Mouse (Mus musculus): Measurements from ENCODE around the gene Wasl. TPM values are rescaled to one million over a fixed set of nuclear protein-coding genes. Genes with fewer than 3 reads are reported as not detected.

Gene Wasl
- polyA plus RNA-seq, 1 experiment from 2014 or later, result 63.0 TPM

DNA sequence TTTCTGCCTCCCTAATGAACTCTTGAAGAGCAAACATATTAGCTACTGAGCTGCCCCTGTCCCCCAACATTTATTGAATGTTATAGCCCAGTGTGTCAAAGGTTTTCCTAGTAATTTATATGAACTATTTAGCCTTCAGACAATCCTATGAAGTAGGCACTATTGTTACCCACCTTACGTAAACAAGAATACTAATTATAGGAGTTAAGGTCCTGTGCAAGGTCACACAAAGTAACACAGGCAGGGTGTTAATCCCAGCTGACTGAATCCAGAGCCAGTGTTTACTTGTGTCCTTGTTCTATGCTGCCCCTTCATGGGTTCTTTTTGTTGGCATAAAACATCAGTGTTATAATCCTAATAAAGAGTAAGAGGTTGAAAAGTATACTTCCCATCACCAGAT, 95.1 kb downstream of the Wasl start:
- no peaks in the 10 kb centered on the region for H3K36me3 ChIP-seq
- no peak overlapping the region for H3K4me3 ChIP-seq
- no peak for ATAC-seq (ENCODE audit: low read depth)
- no peak overlapping the region for H3K27ac ChIP-seq (replicated peaks)
- H3K4me1 ChIP-seq (replicated peaks), result no peaks in the 10 kb centered on the region
- H3K27me3 ChIP-seq, result no peaks in the 10 kb centered on the region
- no peaks in the 10 kb centered on the region for H3K9me3 ChIP-seq
- WGBS, result 89% methylated on average over 1 of the region's 1 CpGs
- H3K4me2 ChIP-seq, result no peak overlapping the region
- H3K9ac ChIP-seq, result no peak overlapping the region

DNA sequence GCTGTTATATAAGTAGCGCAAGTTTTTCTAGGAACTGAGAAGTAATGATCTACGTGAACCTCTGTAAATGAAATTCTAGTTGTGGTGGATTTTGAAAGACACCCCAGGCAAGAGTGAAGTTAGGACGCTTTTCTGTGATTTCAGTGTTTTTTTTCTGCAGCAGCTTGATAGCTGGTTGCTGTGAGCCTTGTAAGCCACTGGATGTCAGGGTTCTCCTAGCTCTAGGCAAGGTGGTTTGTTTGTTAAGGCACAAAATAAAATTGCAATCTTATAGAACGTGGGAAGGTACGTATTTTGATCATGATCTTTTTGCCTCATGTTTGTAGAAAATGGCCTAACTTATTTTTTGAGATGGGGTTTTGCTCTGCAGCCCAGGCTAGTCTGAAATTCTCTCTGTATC, 95.8 kb downstream of the Wasl start:
- H3K27ac ChIP-seq (replicated peaks), result no peak overlapping the region
- H3K4me2 ChIP-seq, result no peak overlapping the region
- no peak for ATAC-seq (ENCODE audit: low read depth)
- no peaks in the 10 kb centered on the region for H3K36me3 ChIP-seq
- H3K9ac ChIP-seq, result no peak overlapping the region
- 87% methylated on average over 5 of the region's 5 CpGs for WGBS
- H3K27me3 ChIP-seq, result no peaks in the 10 kb centered on the region
- no peaks in the 10 kb centered on the region for H3K9me3 ChIP-seq
- H3K4me1 ChIP-seq (replicated peaks), result no peaks in the 10 kb centered on the region
- H3K4me3 ChIP-seq, result no peak overlapping the region

DNA sequence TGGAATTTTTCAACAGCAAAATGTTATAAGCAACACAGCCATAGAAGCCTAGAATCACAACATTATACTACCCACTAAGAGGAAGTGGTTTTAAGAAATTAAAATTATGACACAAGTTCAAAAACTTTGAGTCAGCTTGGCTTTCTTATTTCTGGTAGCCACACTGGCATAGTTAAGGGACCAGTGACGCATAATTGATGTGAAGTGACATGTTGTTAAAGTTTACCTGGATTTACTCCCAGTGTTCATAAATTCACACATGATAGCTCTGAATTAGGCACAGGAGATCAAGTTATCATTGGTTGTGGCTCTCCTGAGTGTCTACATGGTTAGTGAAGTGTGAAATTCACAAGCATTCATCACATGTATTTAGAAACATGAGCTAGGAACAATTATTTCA, 99.9 kb downstream of the Wasl start:
- ATAC-seq (ENCODE audit: low read depth), result no peak

DNA sequence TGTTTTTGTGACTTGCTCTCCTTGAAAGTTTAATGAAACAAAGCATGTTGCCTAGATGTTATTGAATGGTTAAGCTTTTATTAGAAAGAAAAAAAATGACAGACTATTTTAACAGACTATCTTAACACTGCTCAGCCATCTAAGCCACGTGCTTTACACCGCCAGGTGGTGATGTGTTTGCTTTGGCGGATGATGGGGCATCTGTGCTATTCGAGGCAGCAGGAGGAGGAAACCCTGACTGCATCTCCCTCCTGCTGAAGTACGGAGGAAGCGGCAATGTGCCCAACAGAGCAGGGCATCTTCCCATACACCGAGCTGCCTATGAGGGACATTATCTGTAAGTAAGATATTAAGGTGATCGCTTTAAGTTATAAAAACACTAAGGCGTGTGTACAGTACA, 100.7 kb downstream of the Wasl start:
- 78% methylated on average over 9 of the region's 9 CpGs for WGBS
- Histone ChIP-seq H3K4me1 (replicated peaks) (no peaks in the 10 kb centered on the region), H3K4me3 (no peak overlapping the region), H3K27ac (replicated peaks) (no peak overlapping the region), H3K9me3 (no peaks in the 10 kb centered on the region), H3K9ac (no peak overlapping the region), H3K36me3 (no peaks in the 10 kb centered on the region), H3K27me3 (no peaks in the 10 kb centered on the region), H3K4me2 (no peak overlapping the region)
- no peak for ATAC-seq (ENCODE audit: low read depth)

More for the DNA sequence above, 99.9 kb downstream of the Wasl start:
- no peak overlapping the region for H3K4me2 ChIP-seq
- no peaks in the 10 kb centered on the region for H3K27me3 ChIP-seq
- WGBS, result 94% methylated on average over 1 of the region's 1 CpGs
- no peaks in the 10 kb centered on the region for H3K9me3 ChIP-seq
- no peaks in the 10 kb centered on the region for H3K36me3 ChIP-seq
- H3K9ac ChIP-seq, result no peak overlapping the region
- H3K4me1 ChIP-seq (replicated peaks), result no peaks in the 10 kb centered on the region
- no peak overlapping the region for H3K4me3 ChIP-seq
- no peak overlapping the region for H3K27ac ChIP-seq (replicated peaks)

Other genes starting within 250 kb of the Wasl start
- gene Iqub, start 149.9 kb downstream of the Wasl start, polyA plus RNA-seq (2015; fragmentation: Nextera tagmentation; extraction: Ambion mirVana), result 0.61 and 0.68 TPM in 2 replicates
- 458 and 481 TPM in 2 replicates for gene Ndufa5, start 137.0 kb downstream of the Wasl start, polyA plus RNA-seq (2015; fragmentation: Nextera tagmentation; extraction: Ambion mirVana)
- not detected in 2 replicates for gene Asb15, start 136.9 kb downstream of the Wasl start, polyA plus RNA-seq (2015; fragmentation: Nextera tagmentation; extraction: Ambion mirVana)
- 0.15 and 0.19 TPM in 2 replicates for gene Lmod2, start 67.2 kb downstream of the Wasl start, polyA plus RNA-seq (2015; fragmentation: Nextera tagmentation; extraction: Ambion mirVana)
- gene Hyal6, start 68.2 kb upstream of the Wasl start, polyA plus RNA-seq (2015; fragmentation: Nextera tagmentation; extraction: Ambion mirVana), result not detected in 2 replicates
- gene Hyal4, start 83.3 kb upstream of the Wasl start, polyA plus RNA-seq (2015; fragmentation: Nextera tagmentation; extraction: Ambion mirVana), result not detected in 2 replicates
- not detected in 2 replicates for gene Spam1, start 126.2 kb upstream of the Wasl start, polyA plus RNA-seq (2015; fragmentation: Nextera tagmentation; extraction: Ambion mirVana)
- not detected in 2 replicates for gene Hyal5, start 193.0 kb upstream of the Wasl start, polyA plus RNA-seq (2015; fragmentation: Nextera tagmentation; extraction: Ambion mirVana)